10 mouse cellular contexts compared by ENCODE assay signal in genomic region chr13:99541429-99542267, GRCm38 (mm10). TPM values are rescaled to one million over a fixed set of nuclear protein-coding genes. Genes with fewer than 3 reads are reported as not detected.
DNase-seq lines count a peak whose midpoint lies in the region; ATAC-seq and TF ChIP-seq lines count a peak whose summit lies in the region.
"Had no signal": no experiment of that assay in that cellular context is flagged by ENCODE, and none has a peak within 500 bp of the region (broad histone marks: within the 10 kb centered on the region; RNA-seq: fewer than 3 reads in every experiment).

No protein-coding gene starts in this region.

- peak overlapping the region; percentile 19; the same call in 1 of the 2 replicates for H3K4me2 ChIP-seq in embryonic facial prominence, embryonic 15.5 days (replicated peaks)
- peak overlapping the region; percentile 37 for H3K4me2 ChIP-seq in forebrain, postnatal 0 days (ENCODE audit: low read depth)
- peak overlapping the region; percentile 45 for H3K4me2 ChIP-seq in midbrain, embryonic 12.5 days (replicated peaks)

- H3K36me3 ChIP-seq in embryonic facial prominence, embryonic 15.5 days, result no peaks in the 10 kb centered on the region
- H3K36me3 ChIP-seq in forebrain, postnatal 0 days (ENCODE audit: insufficient read depth), result no peaks in the 10 kb centered on the region
- no peaks in the 10 kb centered on the region for H3K36me3 ChIP-seq in midbrain, embryonic 12.5 days

- H3K27ac ChIP-seq in layer of hippocampus, adult 2 months, result no peak overlapping the region
- H3K27ac ChIP-seq in embryonic facial prominence, embryonic 15.5 days (replicated peaks), result no peak overlapping the region
- peak overlapping the region; percentile 29; the same call in 1 of the 2 replicates for H3K27ac ChIP-seq in forebrain, postnatal 0 days (ENCODE audit: low read depth, low read length)
- 0 out of 2 replicates have a peak overlapping the region, but pooled peaks have one; percentile 25 for H3K27ac ChIP-seq in midbrain, embryonic 12.5 days (replicated peaks)

- no peaks in the 10 kb centered on the region for H3K9me3 ChIP-seq in embryonic facial prominence, embryonic 15.5 days (replicated peaks)
- H3K9me3 ChIP-seq in forebrain, postnatal 0 days (ENCODE audit: low read length), result no peaks in the 10 kb centered on the region
- H3K9me3 ChIP-seq in midbrain, embryonic 12.5 days, result no peaks in the 10 kb centered on the region

- WGBS in embryonic facial prominence, embryonic 15.5 days, result 40% methylated on average over 21 of the region's 21 CpGs
- 21% methylated on average over 21 of the region's 21 CpGs for WGBS in forebrain, postnatal 0 days
- WGBS in midbrain, embryonic 12.5 days, result 26% methylated on average over 21 of the region's 21 CpGs

- ATAC-seq in embryonic facial prominence, embryonic 15.5 days (ENCODE audit: insufficient number of reproducible peaks, low FRiP score, low TSS enrichment, low read depth), result no peak
- ATAC-seq in forebrain, postnatal 0 days, result peak; percentile 91
- ATAC-seq in midbrain, embryonic 12.5 days (ENCODE audit: low FRiP score, low read depth), result peak; percentile 83

- peak overlapping the region; percentile 8; the same call in 1 of the 2 replicates for H3K4me3 ChIP-seq in layer of hippocampus, adult 2 months
- no peak overlapping the region for H3K4me3 ChIP-seq in embryonic facial prominence, embryonic 15.5 days (replicated peaks)
- peak overlapping the region; percentile 20 for H3K4me3 ChIP-seq in forebrain, postnatal 0 days (ENCODE audit: low read depth, low read length)
- H3K4me3 ChIP-seq in midbrain, embryonic 12.5 days, result no peak overlapping the region; the same call in 1 of the 2 replicates

- no peak for DNase-seq in layer of hippocampus, adult 2 months (ENCODE audit: low spot score in 2 of 2)
- DNase-seq in layer of hippocampus, postnatal 36 days, result no peak
- DNase-seq in forebrain, postnatal 0 days, result no peak
- no peak for DNase-seq in cerebellum, postnatal 10 days
- no peak for DNase-seq in natural killer cell, adult 2 months (ENCODE audit: low spot score in 2 of 2)
- no peak for DNase-seq in cerebellum, postnatal 4 days (ENCODE audit: low spot score in 2 of 2)
- DNase-seq: adrenal gland, postnatal 36 days had no signal

- TF ChIP-seq CTCF in layer of hippocampus, adult 2 months (conservative IDR thresholded peaks at IDR 0.05), result no peak
- no peak for TF ChIP-seq CTCF in forebrain, postnatal 0 days (IDR thresholded peaks at IDR 0.05; ENCODE audit: low read depth)

- no peak overlapping the region for H3K9ac ChIP-seq in embryonic facial prominence, embryonic 15.5 days
- H3K9ac ChIP-seq in forebrain, postnatal 0 days, result peak overlapping the region; percentile 22; the same call in 1 of the 2 replicates
- H3K9ac ChIP-seq in midbrain, embryonic 12.5 days (replicated peaks), result no peak overlapping the region

- H3K4me1 ChIP-seq in embryonic facial prominence, embryonic 15.5 days, result 0 out of 2 replicates have a peak, but pooled peaks cover 11% of the 10 kb centered on the region
- H3K4me1 ChIP-seq in forebrain, postnatal 0 days (ENCODE audit: insufficient read depth), result peaks cover 7% of the 10 kb centered on the region
- peaks cover 23% of the 10 kb centered on the region for H3K4me1 ChIP-seq in midbrain, embryonic 12.5 days

- H3K27me3 ChIP-seq in embryonic facial prominence, embryonic 15.5 days, result no peaks in the 10 kb centered on the region
- H3K27me3 ChIP-seq in forebrain, postnatal 0 days (ENCODE audit: insufficient read depth, low read length), result no peaks in the 10 kb centered on the region
- H3K27me3 ChIP-seq in midbrain, embryonic 12.5 days, result no peaks in the 10 kb centered on the region; the same call in 1 of the 2 replicates

RNA-seq across cellular contexts. Expression of gene Map1b, which starts 25.3 kb away (rescaled TPM):
- 100 to 1,000 TPM; 709 to 737 TPM for total RNA-seq in layer of hippocampus, adult 2 months (2021)
- 100 to 1,000 TPM; 679 to 727 TPM for total RNA-seq in layer of hippocampus, postnatal 36 days (2021)
- 163 and 172 TPM in 2 replicates for polyA plus RNA-seq in embryonic facial prominence, embryonic 15.5 days (2015; fragmentation: Nextera tagmentation; extraction: Ambion mirVana)
- 589 and 781 TPM in 2 replicates for total RNA-seq in forebrain, postnatal 0 days (2014; rRNA removed)
- 1,169 and 2,082 TPM in 2 replicates for polyA plus RNA-seq in forebrain, postnatal 0 days (2015; fragmentation: Nextera tagmentation; extraction: Ambion mirVana)
- polyA plus RNA-seq in midbrain, embryonic 12.5 days (2016; fragmentation: Nextera tagmentation; extraction: Ambion mirVana), result 1,345 and 1,353 TPM in 2 replicates
- total RNA-seq: common myeloid progenitor, adult 5-6 weeks had no signal

Comparison
In these comparisons a context has a peak if more than half of its experiments do, and no peak if none do; other contexts are left out.
1. H3K27ac ChIP-seq: peak in forebrain, postnatal 0 days (single experiment) and midbrain, embryonic 12.5 days (single experiment); none in layer of hippocampus, adult 2 months (single experiment) and embryonic facial prominence, embryonic 15.5 days (single experiment).
2. H3K4me3 ChIP-seq: peak in layer of hippocampus, adult 2 months (single experiment) and forebrain, postnatal 0 days (single experiment); none in embryonic facial prominence, embryonic 15.5 days (single experiment) and midbrain, embryonic 12.5 days (single experiment).
3. Peak in every context shown above with its lines, with median percentiles within 50 percentile points of each other: H3K4me2 ChIP-seq.